Mouse (Mus musculus): ENCODE measurements around the gene Uso1.

DNA sequence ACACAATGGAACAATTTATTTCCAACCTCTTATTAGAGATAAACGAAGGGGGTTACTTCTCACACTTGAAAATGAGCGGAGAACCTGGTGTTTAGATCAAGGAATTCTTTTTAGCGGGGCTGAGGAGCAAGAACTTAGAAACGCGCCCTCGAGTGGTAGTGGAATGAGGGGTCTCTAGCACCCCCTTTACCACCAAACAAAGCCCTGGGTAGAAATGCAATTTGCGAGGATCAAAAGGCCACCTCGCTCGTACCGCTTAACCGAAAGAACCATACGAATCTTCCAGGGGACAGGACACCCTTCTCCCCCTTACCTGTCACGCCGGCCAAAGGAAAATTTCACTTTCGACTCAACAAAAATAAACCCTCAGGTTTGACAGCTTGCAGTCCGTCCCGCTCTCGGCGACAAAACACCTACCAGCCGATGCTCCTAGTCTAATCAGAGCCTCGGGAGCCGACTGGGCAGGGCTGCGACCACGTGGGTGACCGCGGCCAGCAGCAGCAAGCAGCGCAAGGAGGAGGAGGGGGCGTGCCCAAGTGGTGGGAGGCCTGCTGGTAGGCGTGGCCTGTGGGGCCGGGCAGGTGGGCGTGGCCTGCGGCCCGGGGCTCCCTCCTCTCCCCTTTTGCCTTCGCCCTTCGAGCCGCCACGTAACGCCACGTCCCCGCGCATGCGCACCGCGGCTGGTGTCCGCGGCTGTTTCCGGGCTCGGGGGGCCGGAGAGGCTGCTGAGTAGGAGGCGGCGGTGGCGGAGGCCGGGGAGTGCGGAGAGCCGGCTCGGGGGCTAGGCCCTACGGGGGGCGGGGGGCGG lies at the start of gene Uso1:
- TF ChIP-seq CTCF (IDR thresholded peaks at IDR 0.05; ENCODE audit: extremely low read depth, insufficient read depth, low read length), result no peak
- TF ChIP-seq POLR2A (IDR thresholded peaks at IDR 0.05; ENCODE audit: extremely low read depth, insufficient read depth, low read length), result peak; percentile 57; the same call in 1 of the 2 replicates
